Mouse (Mus musculus) ES-Bruce4 (cell line): ENCODE data around the gene Bcl11a.
"Not testable (repeated sequence)": the region's sequence is repeated elsewhere in the genome, so short reads cannot be mapped to it uniquely, and the experiment has no call there.

Source experiments
- CTCF ChIP-seq: IDR thresholded peaks from one replicate; pipeline ENCODE4 v1.8.1; 2011; ENCODE audit warnings: low read depth, low read length
- EP300 ChIP-seq: IDR thresholded peaks from 2 replicates; pipeline ENCODE4 v1.6.1; 2011; ENCODE audit warnings: low read depth, low read length; ENCODE audit not compliant: insufficient read depth
- POLR2A ChIP-seq: IDR thresholded peaks from one replicate; pipeline ENCODE4 v1.8.1; 2011; ENCODE audit warnings: low read length; ENCODE audit not compliant: insufficient read depth

DNA sequence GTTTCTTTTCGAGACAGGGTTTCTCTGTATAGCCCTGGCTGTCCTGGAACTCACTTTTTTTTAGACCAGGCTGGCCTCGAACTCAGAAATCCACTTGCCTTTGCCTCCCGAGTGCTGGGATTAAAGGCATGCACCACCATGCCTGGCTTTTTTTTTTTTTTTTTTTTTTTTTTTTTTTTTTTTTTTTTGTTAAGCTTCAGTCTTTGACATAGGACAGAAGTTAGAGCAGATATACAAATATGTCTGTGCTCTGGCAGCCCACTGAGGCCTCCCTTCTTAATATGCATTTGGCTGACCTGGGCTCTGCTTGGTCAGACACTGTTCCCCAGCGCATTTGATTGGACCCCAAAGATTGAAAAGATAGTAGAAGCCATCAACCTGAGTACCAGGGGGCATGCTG, 51.0 kb downstream of the Bcl11a start:
- TF ChIP-seq CTCF, POLR2A, EP300: not testable (repeated sequence)
